Mouse (Mus musculus) kidney, postnatal 0 days (tissue): ENCODE measurements at regions not wholly inside any gene's neighbourhood (a gene's known extent, or its start where the extent isn't known, plus 50 kb on each side); places are given as distances from the start of the nearest gene placed in this dataset.

Experiments
- ATAC-seq: fragments of 200-750 bp; cut with Nextera tagmentation; replicated peaks from 2 replicates; pipeline ENCODE4 v1.8.0; 2017; ENCODE audit warnings: low read depth, moderate number of reproducible peaks, moderate TSS enrichment, moderate library complexity; ENCODE audit not compliant: low FRiP score
- DNase-seq: peaks from one replicate; pipeline ENCODE4 v3.0.0-alpha.2; 2016; ENCODE audit warnings: low spot score
- H3K27ac ChIP-seq: fragments of 300-500 bp; sonication (generic); 2 replicates; pipeline ENCODE4 v1.5.1; 2014; ENCODE audit warnings: mild to moderate bottlenecking
- H3K27me3 ChIP-seq: fragments of 300-500 bp; sonication (generic); 2 replicates; pipeline ENCODE4 v1.6.1; 2014; ENCODE audit warnings: low read length, mixed read lengths; ENCODE audit not compliant: insufficient read depth
- H3K36me3 ChIP-seq: fragments of 300-500 bp; sonication (generic); 2 replicates; pipeline ENCODE4 v1.6.1; 2014; ENCODE audit warnings: low read length, mixed read lengths; ENCODE audit not compliant: insufficient read depth
- H3K4me1 ChIP-seq: fragments of 300-500 bp; sonication (generic); replicated peaks from 2 replicates; pipeline ENCODE4 v1.6.1; 2014; ENCODE audit warnings: antibody characterized with exemption, low read length, mixed read lengths; ENCODE audit not compliant: insufficient read depth
- H3K4me2 ChIP-seq: fragments of 300-500 bp; sonication (generic); 2 replicates; pipeline ENCODE4 v1.6.1; 2014; ENCODE audit warnings: mild to moderate bottlenecking, low read length, moderate library complexity, mixed read lengths
- H3K4me3 ChIP-seq: fragments of 300-500 bp; sonication (generic); replicated peaks from 2 replicates; pipeline ENCODE4 v1.5.1; 2014; ENCODE audit warnings: low read depth, low read length
- H3K9ac ChIP-seq: fragments of 300-500 bp; sonication (generic); 2 replicates; pipeline ENCODE4 v1.6.1; 2014; ENCODE audit warnings: low read depth, low read length
- H3K9me3 ChIP-seq: fragments of 300-500 bp; sonication (generic); replicated peaks from 2 replicates; pipeline ENCODE4 v1.6.1; 2016; ENCODE audit warnings: low read length, inconsistent platforms, mixed read lengths
- CTCF ChIP-seq: IDR thresholded peaks from 2 replicates; pipeline ENCODE4 v1.5.1; 2016; ENCODE audit warnings: antibody characterized with exemption, low read depth, mild to moderate bottlenecking, moderate library complexity
- WGBS: fragments of 180-500 bp; shearing (Covaris S2); extraction: QIAGEN DNeasy Blood & Tissue Kit; methylation state at CpG from one replicate; pipeline ENCODE4 v1.1.7; 2014; 5-methylcytosine and 5-hydroxymethylcytosine counted together

DNA sequence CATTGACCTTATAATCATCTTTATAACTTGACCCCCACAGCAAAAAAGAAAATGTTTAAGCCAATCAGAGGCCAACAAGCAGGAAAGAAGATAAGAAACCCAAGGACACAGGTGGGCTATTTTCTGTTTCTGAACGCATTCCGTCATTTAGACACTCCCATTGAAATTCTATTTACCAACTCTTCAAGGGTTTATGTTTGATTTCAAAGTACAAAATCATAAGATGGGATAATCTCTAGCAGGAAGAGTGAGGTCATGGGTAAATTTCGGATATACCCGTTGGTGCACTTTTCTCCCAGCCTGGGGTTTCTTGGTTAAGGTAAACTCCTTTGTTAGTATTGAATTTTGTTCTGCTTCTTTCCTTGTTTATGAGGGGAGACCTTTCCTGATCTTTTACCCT lies 230.9 kb upstream of the Dcn start:
- Histone ChIP-seq H3K9ac (no peak overlapping the region), H3K27me3 (no peaks in the 10 kb centered on the region), H3K4me1 (no peaks in the 10 kb centered on the region), H3K36me3 (no peaks in the 10 kb centered on the region), H3K27ac (no peak overlapping the region), H3K9me3 (no peaks in the 10 kb centered on the region), H3K4me3 (no peak overlapping the region), H3K4me2 (no peak overlapping the region)
- DNase-seq (no peak), ATAC-seq (no peak)
- 90% methylated on average over 4 of the region's 4 CpGs for WGBS
- no peak for TF ChIP-seq CTCF

DNA sequence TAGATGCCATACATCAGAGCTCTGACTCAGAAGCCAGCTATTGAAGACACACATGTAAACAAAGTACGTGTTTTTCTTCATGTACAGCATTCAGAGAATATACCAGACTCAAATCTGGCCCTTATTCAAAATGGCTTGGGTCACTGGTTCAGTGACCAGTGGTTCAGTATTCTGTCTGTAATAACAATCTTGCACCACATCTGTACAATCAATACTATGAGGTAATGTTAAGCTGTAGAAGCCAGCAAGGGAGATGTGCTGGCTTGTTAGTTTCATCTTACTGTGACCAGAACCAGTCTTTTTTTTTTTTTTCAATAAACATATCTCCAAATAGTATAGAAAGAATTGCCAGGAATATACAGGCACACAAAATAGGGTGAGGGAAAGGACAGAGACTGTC lies 229.6 kb upstream of the Dcn start:
- Histone ChIP-seq H3K9ac (no peak overlapping the region), H3K4me1 (no peaks in the 10 kb centered on the region), H3K4me3 (no peak overlapping the region), H3K27ac (no peak overlapping the region), H3K27me3 (no peaks in the 10 kb centered on the region), H3K36me3 (no peaks in the 10 kb centered on the region), H3K4me2 (no peak overlapping the region), H3K9me3 (no peaks in the 10 kb centered on the region)
- ATAC-seq: no peak
- no peak for DNase-seq
- no peak for TF ChIP-seq CTCF
- 88% methylated on average over 1 of the region's 1 CpGs for WGBS

DNA sequence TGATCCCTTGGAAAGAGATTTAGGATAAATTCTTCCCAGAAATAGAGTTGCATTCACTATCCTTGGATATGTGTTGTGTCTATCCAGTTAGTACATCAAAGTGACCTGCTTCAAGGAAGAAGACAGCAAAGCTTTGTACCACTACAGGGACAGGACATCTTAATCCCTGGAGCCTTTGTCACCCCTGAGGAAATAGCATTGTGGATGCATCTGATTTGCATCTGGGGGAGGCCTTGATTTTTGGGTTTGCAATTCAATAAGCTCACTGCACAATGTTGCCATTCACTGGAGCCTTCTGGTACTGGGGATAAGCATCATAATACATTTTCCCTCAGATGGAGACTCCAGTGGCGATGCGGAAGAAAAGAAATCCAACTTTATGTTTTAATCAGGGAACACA lies 229.2 kb upstream of the Dcn start:
- ATAC-seq: no peak
- 100% methylated on average over 2 of the region's 2 CpGs for WGBS
- Histone ChIP-seq H3K27ac (no peak overlapping the region), H3K4me3 (no peak overlapping the region), H3K4me2 (no peak overlapping the region), H3K36me3 (no peaks in the 10 kb centered on the region), H3K9me3 (no peaks in the 10 kb centered on the region), H3K27me3 (no peaks in the 10 kb centered on the region), H3K4me1 (no peaks in the 10 kb centered on the region), H3K9ac (no peak overlapping the region)
- no peak for DNase-seq
- TF ChIP-seq CTCF: no peak

DNA sequence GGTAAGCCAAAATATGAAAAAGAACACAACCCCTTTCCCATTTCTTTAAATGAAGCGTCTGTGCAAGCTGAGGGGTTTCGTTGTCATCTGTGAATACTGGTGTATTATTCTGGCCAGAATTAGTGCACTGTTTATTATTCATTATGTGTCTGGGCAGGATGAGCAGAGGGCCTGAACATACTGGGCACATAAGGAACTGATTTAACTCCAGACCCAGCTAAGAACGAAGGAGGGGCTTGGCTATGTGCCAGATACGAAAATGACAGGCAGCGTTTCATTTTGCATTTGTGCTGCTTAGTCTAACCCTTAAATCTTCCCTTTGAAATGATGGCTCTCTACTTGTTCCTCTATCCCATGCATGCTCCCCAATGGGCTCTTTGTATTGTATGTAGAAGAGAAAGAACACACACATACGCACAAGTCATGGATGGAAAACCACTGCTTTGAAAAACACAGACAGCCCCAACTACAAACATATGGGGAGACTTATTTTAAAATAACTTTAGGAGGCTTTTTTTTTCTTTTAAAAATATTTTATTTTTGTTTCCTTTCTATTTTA lies 213.4 kb upstream of the Dcn start:
- Histone ChIP-seq H3K4me2 (no peak overlapping the region), H3K27me3 (no peaks in the 10 kb centered on the region), H3K27ac (no peak overlapping the region), H3K36me3 (no peaks in the 10 kb centered on the region), H3K9ac (no peak overlapping the region), H3K4me1 (no peaks in the 10 kb centered on the region), H3K9me3 (no peaks in the 10 kb centered on the region), H3K4me3 (no peak overlapping the region)
- ATAC-seq: no peak
- 71% methylated on average over 6 of the region's 6 CpGs for WGBS
- no peak for DNase-seq
- no peak for TF ChIP-seq CTCF

DNA sequence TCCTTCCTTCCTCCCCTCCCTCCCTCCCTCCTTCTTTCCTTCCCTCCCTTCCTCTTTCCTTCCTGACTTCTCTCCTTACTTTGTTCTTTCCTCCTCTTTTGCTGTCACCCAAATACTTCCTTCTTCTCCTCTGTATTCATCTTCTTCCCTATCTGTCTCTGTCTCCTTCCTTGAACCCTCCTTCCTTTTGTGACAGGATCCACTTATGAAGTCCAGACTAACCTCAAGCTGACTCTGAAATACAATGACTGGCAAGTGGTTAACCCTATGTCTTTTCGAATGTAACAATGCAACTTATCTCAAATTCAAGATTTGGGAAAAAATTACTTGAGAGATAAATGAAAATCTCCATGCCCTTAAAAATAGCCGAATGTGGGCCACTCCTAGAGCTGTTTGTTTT lies 197.0 kb upstream of the Dcn start:
- H3K4me1 ChIP-seq: no peaks in the 10 kb centered on the region
- H3K4me2 ChIP-seq: no peak overlapping the region
- ATAC-seq: no peak
- no peaks in the 10 kb centered on the region for H3K27me3 ChIP-seq
- WGBS: 58% methylated on average over 2 of the region's 2 CpGs
- H3K27ac ChIP-seq: 0 out of 2 replicates have a peak overlapping the region, but pooled peaks have one; percentile 36
- H3K9me3 ChIP-seq: no peaks in the 10 kb centered on the region
- no peak for TF ChIP-seq CTCF
- H3K36me3 ChIP-seq: no peaks in the 10 kb centered on the region
- H3K9ac ChIP-seq: no peak overlapping the region
- H3K4me3 ChIP-seq: no peak overlapping the region
- no peak for DNase-seq

DNA sequence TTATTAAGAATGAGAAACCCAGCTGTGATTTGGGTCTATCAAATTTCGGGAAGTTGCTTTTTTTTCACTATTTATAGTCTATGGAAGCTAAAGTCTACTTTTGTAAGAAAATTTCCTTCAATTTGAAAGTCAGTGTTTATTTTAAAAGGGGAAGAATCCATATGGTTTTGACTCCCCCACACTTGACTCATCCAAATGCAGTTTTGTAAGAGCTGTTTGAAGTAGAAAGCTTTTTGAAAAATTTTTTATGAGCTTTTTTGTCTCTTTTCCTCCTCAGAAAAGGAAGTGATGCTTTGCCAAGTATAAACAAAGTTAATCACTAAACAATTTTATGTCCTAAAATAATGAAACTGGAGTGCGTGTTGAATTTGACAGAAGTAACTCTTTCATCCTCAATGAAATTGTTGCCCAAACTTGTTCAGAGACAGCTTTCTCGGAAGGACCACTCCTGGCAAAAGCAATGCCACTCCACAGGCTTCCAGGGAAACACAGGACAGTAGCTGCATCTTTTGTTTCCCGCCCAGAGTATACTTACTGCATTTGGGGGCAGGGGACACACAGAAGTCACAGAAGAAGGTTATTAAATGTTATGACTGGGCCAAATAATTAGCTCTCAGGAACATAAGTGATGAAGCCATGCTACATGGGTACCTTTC lies 196.4 kb upstream of the Dcn start:
- Histone ChIP-seq H3K27ac (no peak overlapping the region), H3K4me1 (no peaks in the 10 kb centered on the region), H3K36me3 (no peaks in the 10 kb centered on the region), H3K4me3 (no peak overlapping the region), H3K9ac (no peak overlapping the region), H3K4me2 (no peak overlapping the region), H3K27me3 (no peaks in the 10 kb centered on the region), H3K9me3 (no peaks in the 10 kb centered on the region)
- no peak for ATAC-seq
- TF ChIP-seq CTCF: no peak
- peak; percentile 74 for DNase-seq
- WGBS: 43% methylated on average over 4 of the region's 4 CpGs
